Mouse (Mus musculus): ENCODE measurements around the gene Lair1. TPM values are rescaled to one million over a fixed set of nuclear protein-coding genes. Genes with fewer than 3 reads are reported as not detected.

Gene Lair1
- total RNA-seq, 1 experiment: 0.18 TPM

GRCm38 (mm10) chr7:4087238-4087895, 24.4 kb upstream of the Lair1 start:
- in situ Hi-C loops (cut with MboI; ENCODE audit: low sequenced_read_pairs in 2 of 2, unreplicated experiment in 2 of 2): no loop called here
- Histone ChIP-seq H3K36me3 (ENCODE audit: control insufficient read depth, insufficient read depth, low read length, poor library complexity, severe bottlenecking) (no peaks in the 10 kb centered on the region), H3K27ac (ENCODE audit: insufficient read depth, low read depth, low read length, poor library complexity, severe bottlenecking) (no peak overlapping the region), H3K9me3 (ENCODE audit: control insufficient read depth, insufficient read depth, low read depth, low read length) (no peaks in the 10 kb centered on the region), H3K4me3 (ENCODE audit: insufficient read depth in 1 of 2, low read depth in 1 of 2, low read length in 2 of 2, poor library complexity in 1 of 2, severe bottlenecking in 1 of 2) (no peak overlapping the region), H3K9ac (ENCODE audit: insufficient read depth, low read depth, low read length, poor library complexity, severe bottlenecking) (no peak overlapping the region), H3K4me1 (ENCODE audit: control insufficient read depth in 2 of 2, insufficient read depth in 2 of 2, low read length in 2 of 2, poor library complexity in 1 of 2) (no peaks in the 10 kb centered on the region)
- no peak for DNase-seq (ENCODE audit: low read depth, low spot score)
- TF ChIP-seq MAFK (IDR thresholded peaks at IDR 0.05; ENCODE audit: insufficient read depth, low read depth, low read length) (no peak), ZC3H11A (IDR thresholded peaks at IDR 0.05; ENCODE audit: borderline replicate concordance, low read depth, low read length) (no peak), HCFC1 (IDR thresholded peaks at IDR 0.05; ENCODE audit: borderline replicate concordance, insufficient read depth, low read length) (no peak), CHD2 (IDR thresholded peaks at IDR 0.05; ENCODE audit: low read depth, low read length) (no peak), ZNF384 (IDR thresholded peaks at IDR 0.05; ENCODE audit: low read depth, low read length) (no peak)

- in situ Hi-C loops (cut with MboI; ENCODE audit: low sequenced_read_pairs in 2 of 2, unreplicated experiment in 2 of 2): no loop called here
- no peak overlapping the region for H3K4me3 ChIP-seq (ENCODE audit: insufficient read depth in 1 of 2, low read depth in 1 of 2, low read length in 2 of 2, poor library complexity in 1 of 2, severe bottlenecking in 1 of 2)
- H3K9ac ChIP-seq (ENCODE audit: insufficient read depth, low read depth, low read length, poor library complexity, severe bottlenecking): no peak overlapping the region
- H3K36me3 ChIP-seq (ENCODE audit: control insufficient read depth, insufficient read depth, low read length, poor library complexity, severe bottlenecking): no peaks in the 10 kb centered on the region
- no peak for TF ChIP-seq CHD2 (IDR thresholded peaks at IDR 0.05; ENCODE audit: low read depth, low read length)
- TF ChIP-seq ZNF384 (IDR thresholded peaks at IDR 0.05; ENCODE audit: low read depth, low read length): no peak
- TF ChIP-seq MAFK (IDR thresholded peaks at IDR 0.05; ENCODE audit: insufficient read depth, low read depth, low read length): no peak
- no peak for TF ChIP-seq HCFC1 (IDR thresholded peaks at IDR 0.05; ENCODE audit: borderline replicate concordance, insufficient read depth, low read length)
- TF ChIP-seq ZC3H11A (IDR thresholded peaks at IDR 0.05; ENCODE audit: borderline replicate concordance, low read depth, low read length): no peak
- no peaks in the 10 kb centered on the region for H3K4me1 ChIP-seq (ENCODE audit: control insufficient read depth in 2 of 2, insufficient read depth in 2 of 2, low read length in 2 of 2, poor library complexity in 1 of 2)
- no peak for DNase-seq (ENCODE audit: low read depth, low spot score)
- H3K27ac ChIP-seq (ENCODE audit: insufficient read depth, low read depth, low read length, poor library complexity, severe bottlenecking): no peak overlapping the region
- H3K9me3 ChIP-seq (ENCODE audit: control insufficient read depth, insufficient read depth, low read depth, low read length): no peaks in the 10 kb centered on the region
Observed at GRCm38 (mm10) chr7:4085562-4085961, 22.6 kb upstream of the Lair1 start.

GRCm38 (mm10) chr7:4084161-4084560, 21.2 kb upstream of the Lair1 start:
- no peaks in the 10 kb centered on the region for H3K36me3 ChIP-seq (ENCODE audit: control insufficient read depth, insufficient read depth, low read length, poor library complexity, severe bottlenecking)
- no peak for DNase-seq (ENCODE audit: low read depth, low spot score)
- no peaks in the 10 kb centered on the region for H3K9me3 ChIP-seq (ENCODE audit: control insufficient read depth, insufficient read depth, low read depth, low read length)
- no peaks in the 10 kb centered on the region for H3K4me1 ChIP-seq (ENCODE audit: control insufficient read depth in 2 of 2, insufficient read depth in 2 of 2, low read length in 2 of 2, poor library complexity in 1 of 2)
- H3K9ac ChIP-seq (ENCODE audit: insufficient read depth, low read depth, low read length, poor library complexity, severe bottlenecking): no peak overlapping the region
- no peak overlapping the region for H3K4me3 ChIP-seq (ENCODE audit: insufficient read depth in 1 of 2, low read depth in 1 of 2, low read length in 2 of 2, poor library complexity in 1 of 2, severe bottlenecking in 1 of 2)
- no peak overlapping the region for H3K27ac ChIP-seq (ENCODE audit: insufficient read depth, low read depth, low read length, poor library complexity, severe bottlenecking)
- TF ChIP-seq CHD2 (IDR thresholded peaks at IDR 0.05; ENCODE audit: low read depth, low read length) (no peak), ZC3H11A (IDR thresholded peaks at IDR 0.05; ENCODE audit: borderline replicate concordance, low read depth, low read length) (no peak), ZNF384 (IDR thresholded peaks at IDR 0.05; ENCODE audit: low read depth, low read length) (no peak), HCFC1 (IDR thresholded peaks at IDR 0.05; ENCODE audit: borderline replicate concordance, insufficient read depth, low read length) (no peak), MAFK (IDR thresholded peaks at IDR 0.05; ENCODE audit: insufficient read depth, low read depth, low read length) (no peak)
- in situ Hi-C loops (cut with MboI; ENCODE audit: low sequenced_read_pairs in 2 of 2, unreplicated experiment in 2 of 2): no loop called here

GRCm38 (mm10) chr7:4082804-4083203, 19.8 kb upstream of the Lair1 start:
- no peak for DNase-seq (ENCODE audit: low read depth, low spot score)

More at GRCm38 (mm10) chr7:4082804-4083203, 19.8 kb upstream of the Lair1 start:
- H3K4me1 ChIP-seq (ENCODE audit: control insufficient read depth in 2 of 2, insufficient read depth in 2 of 2, low read length in 2 of 2, poor library complexity in 1 of 2): no peaks in the 10 kb centered on the region
- TF ChIP-seq HCFC1 (IDR thresholded peaks at IDR 0.05; ENCODE audit: borderline replicate concordance, insufficient read depth, low read length) (no peak), ZNF384 (IDR thresholded peaks at IDR 0.05; ENCODE audit: low read depth, low read length) (no peak), MAFK (IDR thresholded peaks at IDR 0.05; ENCODE audit: insufficient read depth, low read depth, low read length) (no peak), ZC3H11A (IDR thresholded peaks at IDR 0.05; ENCODE audit: borderline replicate concordance, low read depth, low read length) (no peak), CHD2 (IDR thresholded peaks at IDR 0.05; ENCODE audit: low read depth, low read length) (no peak)
- H3K9ac ChIP-seq (ENCODE audit: insufficient read depth, low read depth, low read length, poor library complexity, severe bottlenecking): no peak overlapping the region
- no peaks in the 10 kb centered on the region for H3K36me3 ChIP-seq (ENCODE audit: control insufficient read depth, insufficient read depth, low read length, poor library complexity, severe bottlenecking)
- H3K27ac ChIP-seq (ENCODE audit: insufficient read depth, low read depth, low read length, poor library complexity, severe bottlenecking): no peak overlapping the region
- in situ Hi-C loops (cut with MboI; ENCODE audit: low sequenced_read_pairs in 2 of 2, unreplicated experiment in 2 of 2): no loop called here
- H3K9me3 ChIP-seq (ENCODE audit: control insufficient read depth, insufficient read depth, low read depth, low read length): no peaks in the 10 kb centered on the region
- H3K4me3 ChIP-seq (ENCODE audit: insufficient read depth in 1 of 2, low read depth in 1 of 2, low read length in 2 of 2, poor library complexity in 1 of 2, severe bottlenecking in 1 of 2): no peak overlapping the region
